ENCODE assay signal across 8 mouse cellular contexts in the genomic region with DNA sequence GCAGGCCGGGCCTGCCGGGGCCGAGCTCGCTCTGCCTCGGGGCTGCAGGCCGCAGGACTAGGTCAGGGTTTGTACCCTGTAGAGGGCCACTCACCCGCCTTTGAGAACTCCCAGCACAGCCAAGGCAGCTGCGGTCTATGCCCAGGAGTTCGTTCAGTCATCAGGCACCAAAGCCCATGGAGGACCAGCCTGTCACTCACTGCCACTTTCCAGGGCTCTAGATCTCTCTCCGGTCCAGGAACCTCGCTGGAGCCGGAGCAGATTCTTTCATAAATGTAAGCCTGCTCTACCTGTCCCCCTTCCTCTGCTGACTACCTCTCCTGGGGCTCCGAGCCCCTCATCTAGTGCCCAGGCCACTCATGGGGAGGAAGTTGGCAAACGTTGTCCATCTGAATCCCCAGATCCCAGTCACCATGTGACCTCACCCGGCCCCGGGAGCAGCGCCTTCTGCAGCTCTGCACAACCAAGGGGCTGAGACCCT. TPM values are rescaled to one million over a fixed set of nuclear protein-coding genes. Genes with fewer than 3 reads are reported as not detected.
DNase-seq lines count a peak whose midpoint lies in the region; ATAC-seq and TF ChIP-seq lines count a peak whose summit lies in the region.

No protein-coding gene starts in this region.

- H3K36me3 ChIP-seq in kidney, adult 2 months (ENCODE audit: control insufficient read depth, insufficient read depth, low read length), result no peaks in the 10 kb centered on the region
- H3K36me3 ChIP-seq in forebrain, postnatal 0 days (ENCODE audit: insufficient read depth), result peaks cover 54% of the 10 kb centered on the region
- peaks cover 65% of the 10 kb centered on the region for H3K36me3 ChIP-seq in liver, embryonic 12.5 days
- H3K36me3 ChIP-seq in small intestine, adult 2 months (ENCODE audit: control insufficient read depth, insufficient read depth, low read length), result peaks cover 9% of the 10 kb centered on the region

- no peak for TF ChIP-seq CTCF in kidney, adult 2 months (conservative IDR thresholded peaks at IDR 0.05; ENCODE audit: insufficient read depth, insufficient read length, low read depth, low read length)
- no peak for TF ChIP-seq CTCF in forebrain, postnatal 0 days (IDR thresholded peaks at IDR 0.05; ENCODE audit: low read depth)
- no peak for TF ChIP-seq CTCF in small intestine, adult 2 months (IDR thresholded peaks at IDR 0.05; ENCODE audit: extremely low read depth, insufficient read length, insufficient replicate concordance, low read depth, low read length)

- DNase-seq in kidney, adult 2 months, result peak; percentile 24
- DNase-seq in kidney, postnatal 25 days, result no peak
- peak; percentile 50 for DNase-seq in adrenal gland, postnatal 25 days
- DNase-seq in forebrain, postnatal 0 days, result peak; percentile 36
- no peak for DNase-seq in spleen, postnatal 14 days (ENCODE audit: low spot score in 2 of 2)
- no peak for DNase-seq in left cerebral cortex, adult 9 months (ENCODE audit: low spot score in 2 of 2)

- no peaks in the 10 kb centered on the region for H3K4me1 ChIP-seq in kidney, adult 2 months (ENCODE audit: control insufficient read depth, insufficient read depth, low read length)
- H3K4me1 ChIP-seq in forebrain, postnatal 0 days (ENCODE audit: insufficient read depth), result peaks cover 8% of the 10 kb centered on the region; the same call in 1 of the 2 replicates
- H3K4me1 ChIP-seq in liver, embryonic 12.5 days, result peaks cover 38% of the 10 kb centered on the region
- peaks cover 3% of the 10 kb centered on the region for H3K4me1 ChIP-seq in small intestine, adult 2 months (ENCODE audit: control insufficient read depth, insufficient read depth, insufficient read length, low read length)

- H3K27me3 ChIP-seq in kidney, adult 2 months (replicated peaks; ENCODE audit: control insufficient read depth, insufficient read depth, low read length), result no peaks in the 10 kb centered on the region
- H3K27me3 ChIP-seq in forebrain, postnatal 0 days (ENCODE audit: insufficient read depth, low read length), result no peaks in the 10 kb centered on the region
- H3K27me3 ChIP-seq in liver, embryonic 12.5 days (replicated peaks), result no peaks in the 10 kb centered on the region
- H3K27me3 ChIP-seq in small intestine, adult 2 months (ENCODE audit: control insufficient read depth, insufficient read depth, low read length), result no peaks in the 10 kb centered on the region

- H3K9me3 ChIP-seq in forebrain, postnatal 0 days (ENCODE audit: low read length), result no peaks in the 10 kb centered on the region
- no peaks in the 10 kb centered on the region for H3K9me3 ChIP-seq in liver, embryonic 12.5 days (replicated peaks)

- ATAC-seq in forebrain, postnatal 0 days, result no peak
- no peak for ATAC-seq in liver, embryonic 12.5 days

- TF ChIP-seq POLR2A in kidney, adult 2 months (IDR thresholded peaks at IDR 0.05; ENCODE audit: low read depth, low read length), result no peak
- TF ChIP-seq POLR2A in small intestine, adult 2 months (IDR thresholded peaks at IDR 0.05; ENCODE audit: low read depth, low read length), result no peak

- H3K4me3 ChIP-seq in kidney, adult 2 months (ENCODE audit: insufficient read depth, low read depth, low read length), result peak overlapping the region; percentile 75
- H3K4me3 ChIP-seq in forebrain, postnatal 0 days (ENCODE audit: low read depth, low read length), result peak overlapping the region; percentile 89
- peak overlapping the region; percentile 86 for H3K4me3 ChIP-seq in liver, embryonic 12.5 days
- peak overlapping the region; percentile 62 for H3K4me3 ChIP-seq in small intestine, adult 2 months (ENCODE audit: low read depth, low read length)

- H3K9ac ChIP-seq in forebrain, postnatal 0 days, result peak overlapping the region; percentile 67
- peak overlapping the region; percentile 89 for H3K9ac ChIP-seq in liver, embryonic 12.5 days

- no peak overlapping the region for H3K27ac ChIP-seq in kidney, adult 2 months (ENCODE audit: insufficient read depth, low read depth, low read length)
- peak overlapping the region; percentile 87 for H3K27ac ChIP-seq in forebrain, postnatal 0 days (ENCODE audit: low read depth, low read length)
- peak overlapping the region; percentile 83 for H3K27ac ChIP-seq in liver, embryonic 12.5 days
- H3K27ac ChIP-seq in small intestine, adult 2 months (ENCODE audit: insufficient read depth, low read depth, low read length), result no peak overlapping the region

- WGBS in kidney, adult 2 months, result 16% methylated on average over 17 of the region's 17 CpGs
- 4% methylated on average over 17 of the region's 17 CpGs for WGBS in forebrain, postnatal 0 days
- 17% methylated on average over 17 of the region's 17 CpGs for WGBS in liver, embryonic 12.5 days (ENCODE audit: insufficient replicate concordance)
- 16% methylated on average over 17 of the region's 17 CpGs for WGBS in small intestine, adult 2 months

- peak overlapping the region; percentile 87 for H3K4me2 ChIP-seq in forebrain, postnatal 0 days (ENCODE audit: low read depth)
- peak overlapping the region; percentile 99 for H3K4me2 ChIP-seq in liver, embryonic 12.5 days

RNA-seq across cellular contexts. Expression of gene Plekhn1, which starts 0.6 kb away (rescaled TPM):
- 34.8 and 41.2 TPM in 2 replicates for polyA plus RNA-seq in kidney, adult 2 months (2012; rRNA removed)
- 24.1 and 29.6 TPM in 2 replicates for total RNA-seq in adrenal gland, postnatal 25 days (2021)
- 37.2 and 43.7 TPM in 2 replicates for total RNA-seq in forebrain, postnatal 0 days (2014; rRNA removed)
- polyA plus RNA-seq in forebrain, postnatal 0 days (2015; fragmentation: Nextera tagmentation; extraction: Ambion mirVana), result 11.8 and 14.3 TPM in 2 replicates
- polyA plus RNA-seq in liver, embryonic 12.5 days (2016; fragmentation: Nextera tagmentation; extraction: Ambion mirVana), result 7.2 TPM in 2 replicates
- 30.3 and 46.9 TPM in 2 replicates for polyA plus RNA-seq in small intestine, adult 2 months (2012; rRNA removed)

RNA-seq across cellular contexts. Expression of gene Noc2l, which starts 1.7 kb away (rescaled TPM):
- polyA plus RNA-seq in kidney, adult 2 months (2012; rRNA removed), result 46.1 and 46.5 TPM in 2 replicates
- 45.4 and 52.4 TPM in 2 replicates for total RNA-seq in adrenal gland, postnatal 25 days (2021)
- total RNA-seq in forebrain, postnatal 0 days (2014; rRNA removed), result 80.7 and 83.9 TPM in 2 replicates
- polyA plus RNA-seq in forebrain, postnatal 0 days (2015; fragmentation: Nextera tagmentation; extraction: Ambion mirVana), result 50.9 and 52.9 TPM in 2 replicates
- 125 and 130 TPM in 2 replicates for polyA plus RNA-seq in liver, embryonic 12.5 days (2016; fragmentation: Nextera tagmentation; extraction: Ambion mirVana)
- polyA plus RNA-seq in small intestine, adult 2 months (2012; rRNA removed), result 28.7 and 37.0 TPM in 2 replicates

RNA-seq across cellular contexts. Expression of gene Perm1, which starts 18.4 kb away (rescaled TPM):
- 4.6 and 5.6 TPM in 2 replicates for polyA plus RNA-seq in kidney, adult 2 months (2012; rRNA removed)
- 3.3 and 4.1 TPM in 2 replicates for total RNA-seq in adrenal gland, postnatal 25 days (2021)
- total RNA-seq in forebrain, postnatal 0 days (2014; rRNA removed), result 1.1 and 1.3 TPM in 2 replicates
- polyA plus RNA-seq in forebrain, postnatal 0 days (2015; fragmentation: Nextera tagmentation; extraction: Ambion mirVana), result 0.69 and 0.86 TPM in 2 replicates
- polyA plus RNA-seq in liver, embryonic 12.5 days (2016; fragmentation: Nextera tagmentation; extraction: Ambion mirVana), result 0.12 TPM in 2 replicates
- polyA plus RNA-seq in small intestine, adult 2 months (2012; rRNA removed), result 0.06 and 0.09 TPM in 2 replicates

RNA-seq across cellular contexts. Expression of gene Samd11, which starts 21.4 kb away (rescaled TPM):
- 0.29 and 0.39 TPM in 2 replicates for polyA plus RNA-seq in kidney, adult 2 months (2012; rRNA removed)
- 1.2 and 1.7 TPM in 2 replicates for total RNA-seq in adrenal gland, postnatal 25 days (2021)
- total RNA-seq in forebrain, postnatal 0 days (2014; rRNA removed), result 3.5 and 7.7 TPM in 2 replicates
- 1.2 and 1.9 TPM in 2 replicates for polyA plus RNA-seq in forebrain, postnatal 0 days (2015; fragmentation: Nextera tagmentation; extraction: Ambion mirVana)
- 26.8 and 28.4 TPM in 2 replicates for polyA plus RNA-seq in liver, embryonic 12.5 days (2016; fragmentation: Nextera tagmentation; extraction: Ambion mirVana)
- polyA plus RNA-seq in small intestine, adult 2 months (2012; rRNA removed), result 0.29 and 0.34 TPM in 2 replicates

RNA-seq across cellular contexts. Expression of gene AW011738, which starts 31.0 kb away (rescaled TPM):
- polyA plus RNA-seq in kidney, adult 2 months (2012; rRNA removed), result 1.7 and 1.9 TPM in 2 replicates
- total RNA-seq in adrenal gland, postnatal 25 days (2021), result 3.5 and 3.7 TPM in 2 replicates
- total RNA-seq in forebrain, postnatal 0 days (2014; rRNA removed), result 3.5 and 5.7 TPM in 2 replicates
- 1.8 and 3.4 TPM in 2 replicates for polyA plus RNA-seq in forebrain, postnatal 0 days (2015; fragmentation: Nextera tagmentation; extraction: Ambion mirVana)
- 1.3 and 1.4 TPM in 2 replicates for polyA plus RNA-seq in liver, embryonic 12.5 days (2016; fragmentation: Nextera tagmentation; extraction: Ambion mirVana)
- polyA plus RNA-seq in small intestine, adult 2 months (2012; rRNA removed), result 1.6 and 1.8 TPM in 2 replicates

Comparison
In these comparisons a context has a peak if more than half of its experiments do, and no peak if none do; other contexts are left out.
1. DNase-seq: peak in kidney, adult 2 months (single experiment), adrenal gland, postnatal 25 days (single experiment) and forebrain, postnatal 0 days (single experiment); none in kidney, postnatal 25 days (0 of 2), spleen, postnatal 14 days (0 of 2) and left cerebral cortex, adult 9 months (0 of 2).
2. H3K27ac ChIP-seq: peak in forebrain, postnatal 0 days (single experiment) and liver, embryonic 12.5 days (single experiment); none in kidney, adult 2 months (single experiment) and small intestine, adult 2 months (single experiment).
3. Peak in every context shown above with its lines, with median percentiles within 50 percentile points of each other: H3K4me3 ChIP-seq.